Mouse (Mus musculus): ENCODE data around the gene Gm973.
"Not testable (repeated sequence)": the region's sequence is repeated elsewhere in the genome, so short reads cannot be mapped to it uniquely, and the experiment has no call there.

Gene Gm973

DNA sequence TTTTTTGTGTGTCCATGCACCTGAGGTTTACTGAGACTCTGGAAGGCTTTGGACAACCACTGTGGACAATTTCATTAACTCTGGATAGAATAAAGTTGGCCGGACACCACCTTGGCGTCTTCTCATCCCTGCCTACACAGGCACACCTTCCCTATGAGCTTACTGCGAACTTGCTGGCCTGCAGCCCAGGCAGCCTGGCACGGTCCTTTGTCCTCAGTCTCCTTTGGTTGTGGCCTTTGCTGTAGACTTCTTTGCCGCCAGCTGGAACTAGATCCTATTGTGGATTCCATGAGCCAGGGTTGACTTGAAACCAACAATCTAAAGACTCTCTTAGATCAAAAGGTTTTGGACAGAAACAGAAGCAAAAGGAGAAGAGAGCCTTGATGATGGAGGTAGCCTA, 109.3 kb downstream of the Gm973 start:
- DNase-seq (ENCODE audit: low spot score in 2 of 2) = no peak

DNA sequence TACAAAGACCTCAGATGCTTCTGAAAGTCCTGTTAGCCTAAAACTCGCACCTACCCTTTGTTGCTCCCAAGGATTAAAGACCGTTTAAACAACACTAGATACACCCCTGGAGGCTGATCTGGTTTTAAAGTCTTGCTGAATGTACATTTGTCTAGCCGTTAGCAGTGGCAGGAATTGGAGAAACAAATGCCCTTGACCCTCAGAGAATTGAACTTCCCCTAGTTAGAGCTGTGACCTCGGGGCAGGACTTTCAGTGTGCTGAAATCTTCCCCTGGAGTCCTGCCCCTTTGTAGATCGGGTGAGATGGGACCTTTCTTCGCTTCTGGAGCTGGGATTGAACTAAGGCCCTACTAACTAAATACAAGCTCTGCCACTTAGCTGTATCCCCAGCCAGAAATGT, 113.1 kb downstream of the Gm973 start:
- no peak for DNase-seq (ENCODE audit: low spot score in 2 of 2)

DNA sequence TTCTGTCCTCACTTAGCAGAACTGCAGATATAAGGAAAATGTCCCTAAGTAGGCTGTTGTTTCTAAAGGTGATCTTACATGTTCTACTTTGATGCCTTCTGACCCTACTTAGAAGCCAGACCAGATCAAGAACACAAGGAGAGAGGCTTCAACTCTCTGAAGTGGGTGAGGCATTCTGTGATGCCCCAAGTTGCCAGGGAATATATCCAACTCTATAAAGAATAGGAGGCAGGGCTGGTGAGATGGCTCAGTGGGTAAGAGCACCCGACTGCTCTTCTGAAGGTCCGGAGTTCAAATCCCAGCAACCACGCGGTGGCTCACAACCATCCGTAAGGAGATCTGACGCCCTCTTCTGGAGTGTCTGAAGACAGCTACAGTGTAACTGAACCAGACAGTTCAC, 114.3 kb downstream of the Gm973 start:
- DNase-seq (ENCODE audit: low spot score in 2 of 2) = not testable (repeated sequence)

DNA sequence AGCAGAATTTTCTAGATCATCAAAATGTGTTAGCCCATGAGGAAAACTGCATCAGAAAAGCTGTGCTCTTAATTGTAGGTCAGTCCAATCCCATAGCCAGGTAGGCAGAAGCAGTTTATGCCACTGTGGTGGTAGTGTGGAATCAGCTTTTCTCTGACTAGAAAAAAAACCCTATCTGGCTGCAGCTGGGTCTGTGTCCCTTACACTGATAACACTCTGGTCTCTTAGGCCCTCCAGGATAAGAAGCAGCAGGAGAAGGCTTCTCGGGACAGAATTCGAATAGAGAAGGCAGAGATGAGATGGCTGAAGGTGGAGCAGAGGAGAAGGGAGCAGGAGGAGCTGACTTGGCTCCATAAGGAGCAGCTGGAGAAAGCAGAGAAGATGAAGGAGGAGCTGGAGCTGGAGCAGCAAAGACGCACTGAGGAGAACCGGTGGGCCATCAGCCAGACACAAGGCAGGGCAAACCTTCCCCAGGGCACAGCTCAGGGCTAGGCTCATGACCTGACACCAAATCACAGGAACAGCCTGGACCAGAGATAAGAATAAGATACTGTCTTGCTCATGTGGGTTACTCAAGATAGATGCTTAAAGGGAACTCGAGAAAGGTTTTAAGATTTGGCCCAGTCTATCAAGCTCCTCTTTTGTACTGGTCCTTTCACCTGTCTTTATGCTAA, 116.1 kb downstream of the Gm973 start:
- DNase-seq (ENCODE audit: low spot score in 2 of 2) = no peak

DNA sequence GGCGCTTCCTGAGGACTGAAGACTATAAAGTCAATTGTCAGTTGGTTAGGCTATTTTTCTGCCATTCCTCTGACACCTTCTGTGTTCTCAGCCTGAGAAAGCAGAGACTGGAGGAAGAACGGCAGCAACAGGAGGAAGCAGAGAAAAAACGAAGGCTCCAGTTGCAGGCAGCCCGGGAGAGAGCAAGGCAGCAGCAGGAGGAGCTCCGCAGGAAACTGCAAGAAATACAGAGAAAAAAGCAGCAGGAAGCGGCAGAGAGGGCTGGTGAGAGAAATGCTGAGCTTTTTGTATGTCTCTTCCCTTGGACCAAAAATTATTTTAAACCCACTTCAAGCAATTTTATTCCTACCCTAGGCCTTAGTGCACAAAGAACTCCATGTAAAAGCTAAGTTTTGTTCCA, 117.0 kb downstream of the Gm973 start:
- no peak for DNase-seq (ENCODE audit: low spot score in 2 of 2)

DNA sequence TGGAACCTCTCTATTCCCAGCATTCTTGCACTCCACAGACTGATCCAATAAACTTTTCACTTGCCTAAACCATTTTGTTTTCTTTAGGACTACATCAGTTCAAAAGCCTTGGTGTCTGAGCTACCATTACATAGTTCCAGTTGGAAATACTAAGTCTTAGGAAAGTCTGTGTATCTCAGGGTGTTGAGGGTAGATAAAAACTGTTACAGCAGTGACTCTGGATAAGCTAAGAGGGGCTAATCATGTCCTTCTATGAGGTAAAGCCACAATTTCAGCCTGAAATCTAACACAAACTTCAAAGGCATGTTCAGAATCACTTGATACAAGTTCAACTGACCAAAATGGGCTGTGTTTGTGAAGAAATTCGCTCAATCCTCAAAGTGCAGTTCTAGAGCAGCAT, 120.3 kb downstream of the Gm973 start:
- DNase-seq (ENCODE audit: low spot score in 2 of 2) = no peak

DNA sequence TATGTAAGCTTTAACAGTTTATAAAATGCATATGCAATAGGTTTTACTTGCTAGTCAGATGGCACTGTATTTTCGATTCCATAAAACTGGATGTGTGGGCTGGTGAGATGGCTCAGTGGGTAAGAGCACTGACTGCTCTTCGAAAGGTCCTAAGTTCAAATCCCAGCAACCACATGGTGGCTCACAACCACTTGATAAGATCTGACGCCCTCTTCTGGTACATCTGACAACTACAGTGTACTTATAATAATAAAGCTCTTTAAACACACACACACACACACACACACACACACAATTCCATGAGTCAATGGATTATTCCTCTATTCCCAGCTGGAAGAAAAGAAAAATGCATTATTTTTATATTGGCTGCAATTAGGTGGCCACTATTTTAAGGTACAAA, 122.3 kb downstream of the Gm973 start:
- no peak for DNase-seq (ENCODE audit: low spot score in 2 of 2)

DNA sequence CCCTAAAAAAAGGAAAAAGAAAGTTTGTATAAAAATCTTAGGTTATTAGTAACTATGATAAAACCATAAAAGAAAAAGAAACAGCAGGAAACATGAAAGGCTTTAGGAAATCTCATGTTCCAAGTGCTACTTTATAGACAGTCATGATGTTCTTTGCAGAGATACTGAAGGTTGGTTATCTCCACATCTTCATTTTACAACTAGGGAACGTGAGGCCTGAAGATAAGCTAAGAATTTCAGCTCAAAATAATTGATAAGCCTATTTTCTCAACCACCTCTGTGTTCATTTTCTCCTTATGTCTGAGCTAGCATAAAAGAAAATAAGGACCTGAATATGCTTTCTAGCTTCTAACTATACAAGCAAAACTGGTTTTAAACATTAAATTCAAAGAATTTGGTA, 126.4 kb downstream of the Gm973 start:
- DNase-seq (ENCODE audit: low spot score in 2 of 2) = no peak

DNA sequence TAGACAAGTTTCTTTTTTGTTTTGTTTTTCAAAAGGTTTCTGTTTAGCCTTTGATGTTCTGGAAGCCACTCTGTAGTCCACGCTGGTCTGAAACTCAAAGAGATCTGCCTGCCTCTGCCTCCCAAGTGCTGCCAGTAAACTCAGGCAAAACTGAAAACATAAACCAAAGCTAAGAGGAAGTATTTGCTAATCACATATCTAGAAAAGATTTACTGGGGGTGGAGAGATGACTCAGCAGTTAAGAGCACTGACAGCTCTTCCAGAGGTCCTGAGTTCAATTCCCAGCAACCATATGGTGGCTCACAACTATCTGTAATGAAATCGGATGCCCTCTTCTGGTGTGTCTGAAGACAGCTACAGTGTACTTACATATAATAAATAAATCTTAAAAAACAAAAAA, 130.4 kb downstream of the Gm973 start:
- DNase-seq (ENCODE audit: low spot score in 2 of 2) = not testable (repeated sequence)

DNA sequence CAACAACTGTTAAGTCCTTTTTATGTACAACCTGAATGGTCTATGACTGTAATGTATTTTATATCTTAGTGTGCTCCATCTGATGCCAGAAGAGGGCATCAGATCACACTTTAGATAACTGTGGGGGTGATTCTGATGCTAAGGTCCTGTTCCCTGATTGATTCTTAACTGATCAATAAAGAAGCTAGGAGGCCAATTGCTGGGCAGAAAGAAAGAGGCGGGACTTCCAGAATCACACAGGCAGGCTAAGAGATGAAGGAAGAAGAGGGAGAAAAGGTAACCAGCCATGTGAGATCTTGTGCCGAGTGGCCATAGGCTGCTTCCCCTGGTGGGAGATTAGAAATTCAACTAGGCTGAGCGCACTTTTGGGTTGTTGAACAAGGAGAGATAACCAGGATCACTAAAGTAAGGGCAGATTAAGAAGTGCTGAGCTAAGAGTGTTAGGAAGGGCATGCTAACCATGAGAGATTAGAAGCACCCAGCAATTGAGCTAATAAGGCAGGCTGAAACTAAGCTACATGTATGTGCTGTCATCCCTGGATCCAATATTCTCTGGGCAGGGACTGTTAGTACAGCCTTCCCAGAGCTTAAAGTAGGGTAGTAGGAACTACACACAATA, 135.2 kb downstream of the Gm973 start:
- DNase-seq (ENCODE audit: low spot score in 2 of 2) = no peak

DNA sequence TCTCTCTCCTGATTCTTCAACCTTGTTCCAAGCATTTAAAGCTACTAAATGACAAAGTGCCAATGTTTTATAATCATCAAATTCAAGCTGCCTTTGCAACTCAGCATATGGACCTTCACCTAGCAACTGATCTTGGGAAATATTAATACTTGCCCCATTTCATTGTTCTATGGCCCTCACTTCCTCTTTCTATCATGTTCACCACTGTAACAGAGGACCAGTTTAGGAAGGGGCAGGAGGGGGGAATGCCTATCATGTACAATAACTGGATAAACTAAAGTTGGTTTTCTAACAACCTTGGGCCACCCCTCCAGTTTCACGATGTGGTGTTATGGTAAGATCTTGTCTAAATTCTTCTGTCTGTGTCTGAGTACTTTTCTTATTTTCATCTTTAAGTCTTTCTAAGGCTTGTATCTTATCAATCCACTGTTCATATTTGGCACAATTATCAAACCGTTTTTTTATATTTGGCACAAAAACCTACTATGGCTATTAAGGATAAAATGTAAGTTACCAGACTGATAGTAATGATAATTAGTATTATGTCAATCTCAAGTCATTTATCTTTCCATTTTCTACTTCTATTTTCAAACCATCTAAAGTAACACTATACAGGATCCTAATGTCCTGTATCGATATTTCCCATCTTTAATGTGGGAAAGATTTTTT, 137.3 kb downstream of the Gm973 start:
- no peak for DNase-seq (ENCODE audit: low spot score in 2 of 2)

DNA sequence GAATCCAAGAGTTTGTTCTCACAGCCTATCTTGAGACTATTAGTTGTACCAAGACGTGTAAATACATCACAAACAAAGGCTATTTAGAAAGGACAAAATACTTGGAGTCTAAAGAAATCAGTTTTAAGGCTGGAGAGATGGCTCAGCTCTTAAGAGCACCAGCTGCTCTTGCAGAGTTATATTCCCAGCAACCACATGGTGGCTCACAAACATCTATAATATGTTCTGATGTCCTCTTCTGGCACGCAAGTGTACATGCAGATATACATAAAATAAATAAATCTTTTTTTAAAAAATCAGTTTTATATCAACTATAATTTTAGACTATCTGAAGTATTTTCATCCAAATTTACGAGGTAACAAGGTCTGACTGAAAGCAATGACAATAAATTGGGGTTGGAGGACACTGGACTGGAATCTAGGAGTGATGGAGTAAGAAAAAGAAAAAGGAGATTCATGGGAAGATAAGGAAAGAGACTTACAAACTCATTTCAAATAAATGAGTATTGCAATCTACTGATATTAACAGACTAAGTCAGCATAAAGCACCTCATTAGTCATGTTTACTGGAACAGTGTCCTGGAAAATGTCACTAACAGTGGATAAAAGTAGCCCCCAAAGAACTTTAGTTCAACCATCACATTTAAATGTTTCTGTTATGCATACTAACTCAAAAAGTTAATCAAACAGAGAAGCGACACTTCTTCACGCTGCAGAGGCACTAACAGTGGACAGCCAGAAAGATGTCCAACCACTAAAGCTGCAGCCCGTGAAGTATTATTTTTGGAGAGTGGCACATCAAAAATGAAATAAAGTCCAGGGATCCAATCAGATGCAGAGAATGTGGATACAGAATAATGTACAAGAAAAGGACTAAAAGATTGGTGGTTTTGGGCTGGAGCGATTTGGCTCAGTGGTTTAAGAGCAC, 140.4 kb downstream of the Gm973 start:
- no peak for DNase-seq (ENCODE audit: low spot score in 2 of 2)

DNA sequence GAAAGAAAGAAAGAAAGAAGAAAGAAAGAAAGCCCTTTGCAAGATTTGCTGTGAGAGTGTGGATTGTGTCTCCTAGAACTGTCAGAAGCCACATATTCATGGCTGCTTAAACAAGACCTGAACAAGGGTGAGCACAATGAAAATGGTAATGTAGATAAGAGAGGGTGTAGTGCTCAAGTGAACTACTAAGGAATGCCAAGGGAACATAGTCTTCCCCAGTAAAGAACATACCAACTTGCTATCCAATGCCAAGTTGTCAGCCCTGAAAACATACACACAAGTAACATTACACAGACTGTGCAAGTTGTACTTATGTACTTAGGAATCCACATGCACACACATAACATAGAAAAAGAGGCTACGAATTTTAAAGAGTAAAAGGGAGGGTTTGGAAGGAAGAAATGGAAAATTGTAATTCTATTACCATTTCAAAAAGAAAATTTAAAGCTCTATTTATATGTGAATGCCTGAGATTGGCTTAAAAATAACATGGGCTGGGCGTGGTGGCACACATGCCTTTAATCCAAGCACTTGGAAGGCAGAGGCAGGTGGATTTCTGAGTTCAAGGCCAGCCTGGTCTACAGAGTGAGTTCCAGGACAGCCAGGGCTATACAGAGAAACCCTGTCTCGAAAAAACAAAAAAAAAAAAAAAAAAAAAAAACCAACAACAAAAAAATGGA, 147.5 kb downstream of the Gm973 start:
- no peak for DNase-seq (ENCODE audit: low spot score in 2 of 2)

DNA sequence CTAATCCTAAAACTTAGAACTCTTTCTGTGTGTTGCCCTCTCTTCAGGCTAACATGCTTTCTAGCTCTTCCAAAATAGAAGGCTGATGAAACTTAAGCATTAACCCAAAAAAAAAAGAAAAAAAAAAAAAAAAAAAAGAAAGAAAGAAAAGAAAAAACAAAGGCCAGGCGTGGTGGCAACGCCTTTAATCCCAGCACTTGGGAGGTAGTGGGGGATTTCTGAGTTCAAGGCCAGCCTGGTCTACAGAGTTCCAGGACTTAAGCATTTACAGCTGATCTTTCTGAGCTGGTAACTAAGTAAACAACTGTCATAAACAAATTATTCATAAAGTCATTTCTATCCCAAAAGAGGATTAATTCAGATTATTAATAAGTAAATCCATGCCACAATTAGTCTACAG, 152.8 kb downstream of the Gm973 start:
- DNase-seq (ENCODE audit: low spot score in 2 of 2) = no peak

DNA sequence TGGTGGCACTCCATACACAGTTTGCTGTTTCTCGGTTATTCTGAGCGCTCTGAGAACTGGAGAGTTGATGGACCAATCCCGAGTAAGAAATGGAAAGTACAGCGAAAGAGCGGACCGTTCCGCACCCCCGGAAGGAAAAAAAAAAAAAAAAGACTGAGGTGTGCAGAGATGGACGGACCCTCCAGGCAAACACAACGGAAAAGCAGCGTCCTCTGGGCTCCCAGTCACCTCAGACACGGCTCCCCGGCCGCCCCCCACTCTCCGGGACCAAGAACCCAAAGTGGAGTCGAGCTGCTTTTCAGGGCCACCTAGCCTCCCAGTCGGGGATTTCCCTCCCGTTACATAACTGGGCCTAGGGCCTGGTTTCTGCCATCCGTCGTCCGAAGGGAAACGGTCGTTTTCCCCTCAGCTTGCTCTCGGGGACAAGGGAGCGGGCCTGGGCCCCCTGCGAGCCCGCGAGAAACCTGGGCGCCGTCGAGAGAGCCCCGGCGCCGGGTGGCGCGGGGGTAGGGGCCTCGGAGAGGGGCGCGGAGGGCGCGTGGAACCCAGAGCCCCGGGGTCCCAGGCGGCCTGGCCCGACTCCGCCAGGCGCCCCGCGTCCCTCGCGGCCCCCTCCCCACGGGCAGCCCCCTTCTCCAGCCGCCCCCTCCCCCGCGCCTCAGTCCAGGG, 154.0 kb downstream of the Gm973 start:
- DNase-seq (ENCODE audit: low spot score in 2 of 2) = peak; percentile 23 to 59

DNA sequence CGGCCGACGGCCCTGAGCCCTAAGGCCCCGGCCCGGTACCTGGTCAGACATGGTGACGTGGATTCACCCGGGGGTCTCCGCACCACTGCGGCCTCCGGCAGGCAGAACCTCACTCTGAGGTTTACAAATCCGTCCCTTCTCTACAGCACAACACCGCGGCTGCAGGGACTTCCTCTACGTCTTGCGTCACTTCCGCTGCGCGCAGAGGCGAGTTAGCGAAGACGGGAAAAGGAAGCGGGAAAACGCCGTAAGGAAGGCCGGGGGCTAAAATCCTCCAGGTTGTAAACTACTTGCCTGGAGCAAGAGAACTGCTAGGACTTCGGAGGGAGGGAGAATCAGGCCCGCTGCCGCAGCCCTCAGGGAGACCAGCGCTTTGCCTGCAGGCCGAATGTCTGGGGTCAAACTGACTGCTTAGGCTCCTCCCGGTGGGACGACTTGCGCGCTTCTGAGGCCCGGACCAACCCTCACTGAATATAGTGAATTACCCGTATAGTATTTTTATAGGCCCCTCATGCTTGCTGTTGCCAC, 154.6 kb downstream of the Gm973 start, which contains the start of gene Sumo1:
Gene Sumo1 (minus strand): TSS at position 194 of the 528 bp plus-strand sequence.
- DNase-seq (ENCODE audit: low spot score in 2 of 2) = peak; percentile 77 to 86

DNA sequence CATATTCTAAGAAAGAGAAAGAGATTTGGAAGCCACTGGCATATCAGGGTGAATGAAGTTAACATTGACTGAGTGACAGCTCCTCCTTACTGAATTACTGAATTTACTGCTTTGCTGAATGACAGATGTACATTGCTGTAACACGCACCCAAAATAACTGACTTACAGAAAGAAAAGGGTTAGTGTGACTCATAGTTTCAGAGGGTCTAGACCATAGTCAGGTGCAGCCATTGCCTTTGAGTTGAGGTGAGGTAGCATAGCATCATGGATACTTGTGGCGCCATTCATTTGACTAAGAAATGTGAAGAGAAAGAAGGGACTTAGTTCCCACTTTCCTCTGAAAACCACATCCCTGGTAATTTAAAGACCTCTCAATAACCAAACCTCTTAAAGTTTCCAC, 157.6 kb downstream of the Gm973 start:
- no peak for DNase-seq (ENCODE audit: low spot score in 2 of 2)

DNA sequence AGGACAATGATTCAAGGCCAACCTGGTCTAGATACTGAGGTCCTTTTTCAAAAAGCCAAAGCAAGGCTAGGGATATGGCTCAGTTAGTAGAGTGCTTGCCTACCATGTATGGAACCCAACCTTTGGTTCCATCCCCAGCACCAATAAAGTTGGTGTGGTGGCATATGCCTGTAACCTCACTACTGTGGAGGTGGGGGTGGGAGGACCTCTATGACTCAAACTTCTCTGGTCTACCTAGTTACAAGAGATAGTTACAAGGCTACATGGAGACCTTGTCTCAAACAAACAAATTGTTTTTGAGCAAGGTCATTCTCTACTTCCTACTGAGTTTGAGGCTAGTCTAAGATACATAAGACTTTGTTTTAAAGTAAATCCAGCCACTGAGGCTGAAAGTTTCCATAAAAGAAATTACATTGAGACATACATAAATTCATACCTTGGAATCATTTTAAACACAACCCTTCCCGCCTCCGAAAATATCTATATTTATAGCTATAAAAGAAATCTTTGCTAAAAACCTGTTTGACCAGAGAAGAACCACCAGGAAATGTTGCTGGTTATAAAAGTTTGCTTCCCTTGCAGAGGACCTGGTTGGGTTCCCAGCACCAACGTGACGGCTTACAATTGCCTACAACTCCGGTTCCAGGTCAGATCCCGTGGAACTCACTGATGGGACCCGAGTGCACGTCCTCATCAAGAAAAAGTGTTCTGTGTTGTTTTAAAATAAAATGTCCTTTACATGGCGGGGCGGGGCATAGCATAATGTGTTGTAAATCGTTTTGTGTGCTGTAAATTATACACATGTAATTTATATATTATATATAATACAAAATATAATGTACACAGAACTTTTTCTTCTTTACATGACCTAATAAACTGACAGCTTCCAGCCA, 168.1 kb downstream of the Gm973 start:
- DNase-seq (ENCODE audit: low spot score in 2 of 2) = no peak
